Mouse (Mus musculus): ENCODE measurements around the gene 2010005H15Rik. TPM values are rescaled to one million over a fixed set of nuclear protein-coding genes. Genes with fewer than 3 reads are reported as not detected.
"Not testable (repeated sequence)": the region's sequence is repeated elsewhere in the genome, so short reads cannot be mapped to it uniquely, and the experiment has no call there.

Gene 2010005H15Rik
- polyA plus RNA-seq (2015; fragmentation: Nextera tagmentation; extraction: Ambion mirVana) = not detected in 2 replicates

- not testable (repeated sequence) for H3K36me3 ChIP-seq; H3K27ac ChIP-seq (replicated peaks); ATAC-seq (ENCODE audit: low FRiP score, low read depth); H3K9ac ChIP-seq; H3K4me3 ChIP-seq; H3K4me1 ChIP-seq (replicated peaks); H3K27me3 ChIP-seq; H3K9me3 ChIP-seq; H3K4me2 ChIP-seq
- 91% methylated on average over 7 of the region's 7 CpGs for WGBS
Measured at GRCm38 (mm10) chr16:36221168-36221567, at the start of gene 2010005H15Rik. 2010005H15Rik (plus strand) TSS chr16:36221468.

GRCm38 (mm10) chr16:36176108-36176507 is 45.2 kb upstream of the 2010005H15Rik start:
- Histone ChIP-seq H3K4me3 (no peak overlapping the region), H3K4me1 (replicated peaks) (no peaks in the 10 kb centered on the region), H3K9me3 (no peaks in the 10 kb centered on the region), H3K9ac (no peak overlapping the region), H3K27ac (replicated peaks) (no peak overlapping the region), H3K36me3 (no peaks in the 10 kb centered on the region), H3K27me3 (no peaks in the 10 kb centered on the region), H3K4me2 (no peak overlapping the region)
- no peak for ATAC-seq (ENCODE audit: low FRiP score, low read depth)

- H3K4me2 ChIP-seq = no peak overlapping the region
- H3K4me3 ChIP-seq = no peak overlapping the region
- H3K9ac ChIP-seq = no peak overlapping the region
- no peaks in the 10 kb centered on the region for H3K4me1 ChIP-seq (replicated peaks)
- H3K9me3 ChIP-seq = no peaks in the 10 kb centered on the region
- 89% methylated on average over 2 of the region's 2 CpGs for WGBS
- no peak for ATAC-seq (ENCODE audit: low FRiP score, low read depth)
- H3K27me3 ChIP-seq = no peaks in the 10 kb centered on the region
- no peak overlapping the region for H3K27ac ChIP-seq (replicated peaks)
- no peaks in the 10 kb centered on the region for H3K36me3 ChIP-seq
Measured at GRCm38 (mm10) chr16:36179910-36180309, 41.4 kb upstream of the 2010005H15Rik start.

GRCm38 (mm10) chr16:36183912-36184311 is 37.4 kb upstream of the 2010005H15Rik start, which contains the start of gene Gm5483:
Gm5483 (plus strand) TSS chr16:36184212.
- H3K4me3 ChIP-seq; H3K9me3 ChIP-seq; H3K36me3 ChIP-seq; H3K27me3 ChIP-seq; ATAC-seq (ENCODE audit: low FRiP score, low read depth); H3K4me2 ChIP-seq; H3K27ac ChIP-seq (replicated peaks); H3K9ac ChIP-seq; H3K4me1 ChIP-seq (replicated peaks): not testable (repeated sequence)
- 93% methylated on average over 4 of the region's 4 CpGs for WGBS

GRCm38 (mm10) chr16:36199226-36199625 is 22.0 kb upstream of the 2010005H15Rik start:
- Histone ChIP-seq H3K27ac (replicated peaks) (no peak overlapping the region), H3K27me3 (no peaks in the 10 kb centered on the region), H3K4me2 (peak overlapping the region; percentile 30), H3K36me3 (no peaks in the 10 kb centered on the region), H3K4me1 (replicated peaks) (no peaks in the 10 kb centered on the region), H3K4me3 (no peak overlapping the region), H3K9me3 (no peaks in the 10 kb centered on the region), H3K9ac (no peak overlapping the region)
- ATAC-seq (ENCODE audit: low FRiP score, low read depth) = no peak
- 53% methylated on average over 19 of the region's 19 CpGs for WGBS

GRCm38 (mm10) chr16:36203846-36204245 is 17.4 kb upstream of the 2010005H15Rik start:
- Histone ChIP-seq H3K9ac (no peak overlapping the region), H3K4me2 (no peak overlapping the region), H3K27ac (replicated peaks) (no peak overlapping the region), H3K36me3 (no peaks in the 10 kb centered on the region), H3K4me3 (no peak overlapping the region), H3K27me3 (no peaks in the 10 kb centered on the region), H3K4me1 (replicated peaks) (no peaks in the 10 kb centered on the region), H3K9me3 (no peaks in the 10 kb centered on the region)
- no peak for ATAC-seq (ENCODE audit: low FRiP score, low read depth)
- WGBS = 75% methylated on average over 5 of the region's 5 CpGs

GRCm38 (mm10) chr16:36205684-36206083 is 15.6 kb upstream of the 2010005H15Rik start:
- not testable (repeated sequence) for H3K9me3 ChIP-seq; H3K4me2 ChIP-seq; H3K27ac ChIP-seq (replicated peaks); H3K4me3 ChIP-seq; H3K4me1 ChIP-seq (replicated peaks); ATAC-seq (ENCODE audit: low FRiP score, low read depth); H3K27me3 ChIP-seq; H3K36me3 ChIP-seq; H3K9ac ChIP-seq
- WGBS = 44% methylated on average over 2 of the region's 2 CpGs

GRCm38 (mm10) chr16:36209967-36210453 is 11.3 kb upstream of the 2010005H15Rik start, which contains the start of gene Gm5416:
Gm5416 (plus strand) TSS chr16:36210403.
- WGBS = 90% methylated on average over 2 of the region's 2 CpGs
- ATAC-seq (ENCODE audit: low FRiP score, low read depth) = no peak
- Histone ChIP-seq H3K4me1 (replicated peaks) (no peaks in the 10 kb centered on the region), H3K27ac (replicated peaks) (no peak within 1 kb of the TSS), H3K9me3 (no peaks in the 10 kb centered on the region), H3K36me3 (no peaks in the 10 kb centered on the region), H3K4me2 (no peak within 1 kb of the TSS), H3K27me3 (no peaks in the 10 kb centered on the region), H3K9ac (no peak within 1 kb of the TSS), H3K4me3 (no peak within 1 kb of the TSS)

- H3K4me2 ChIP-seq; H3K9me3 ChIP-seq; H3K27ac ChIP-seq (replicated peaks); ATAC-seq (ENCODE audit: low FRiP score, low read depth); H3K9ac ChIP-seq; H3K36me3 ChIP-seq; H3K27me3 ChIP-seq; H3K4me1 ChIP-seq (replicated peaks); H3K4me3 ChIP-seq: not testable (repeated sequence)
Measured at GRCm38 (mm10) chr16:36260585-36260984, 39.3 kb downstream of the 2010005H15Rik start.

GRCm38 (mm10) chr16:36276796-36277195 is 55.5 kb downstream of the 2010005H15Rik start, which contains the start of gene Stfa1:
Stfa1 (plus strand) TSS chr16:36276951.
- not testable (repeated sequence) for H3K9ac ChIP-seq; H3K4me3 ChIP-seq; H3K9me3 ChIP-seq; H3K4me1 ChIP-seq (replicated peaks); H3K4me2 ChIP-seq; H3K27me3 ChIP-seq; H3K27ac ChIP-seq (replicated peaks); ATAC-seq (ENCODE audit: low FRiP score, low read depth); H3K36me3 ChIP-seq
- 92% methylated on average over 4 of the region's 4 CpGs for WGBS

- H3K4me3 ChIP-seq = no peak overlapping the region
- H3K27me3 ChIP-seq = no peaks in the 10 kb centered on the region
- no peak overlapping the region for H3K4me2 ChIP-seq
- no peak overlapping the region for H3K9ac ChIP-seq
- no peak overlapping the region for H3K27ac ChIP-seq (replicated peaks)
- no peaks in the 10 kb centered on the region for H3K36me3 ChIP-seq
- no peaks in the 10 kb centered on the region for H3K4me1 ChIP-seq (replicated peaks)
- WGBS = 91% methylated on average over 4 of the region's 4 CpGs
- H3K9me3 ChIP-seq = no peaks in the 10 kb centered on the region
- no peak for ATAC-seq (ENCODE audit: low FRiP score, low read depth)
Measured at GRCm38 (mm10) chr16:36289140-36289539, 67.9 kb downstream of the 2010005H15Rik start.

Data from hindbrain, embryonic 15.5 days (tissue).